Mouse (Mus musculus) embryonic fibroblast, embryonic 13.5 days (primary cell): Measurements from ENCODE around the gene Noct. TPM values are rescaled to one million over a fixed set of nuclear protein-coding genes. Genes with fewer than 3 reads are reported as not detected.

ENCODE experiments used
- H3K27ac ChIP-seq: 2 replicates; pipeline ENCODE4 v1.5.1; 2012; ENCODE audit warnings: low read length, control low read depth, inconsistent platforms; ENCODE audit not compliant: insufficient read depth
- H3K4me1 ChIP-seq: 2 replicates; pipeline ENCODE4 v1.6.1; 2011; ENCODE audit warnings: low read length; ENCODE audit not compliant: control insufficient read depth, insufficient read depth
- H3K4me3 ChIP-seq: 2 replicates; pipeline ENCODE4 v1.5.1; 2011; ENCODE audit warnings: mild to moderate bottlenecking, control low read depth, low read length; ENCODE audit not compliant: insufficient read depth
- CTCF ChIP-seq: IDR thresholded peaks from 2 replicates; pipeline ENCODE4 v1.5.1; 2011; ENCODE audit warnings: mild to moderate bottlenecking, control low read depth, low read length, moderate library complexity, borderline replicate concordance; ENCODE audit not compliant: insufficient read depth
- POLR2A ChIP-seq: IDR thresholded peaks from 2 replicates; pipeline ENCODE4 v1.6.1; 2011; ENCODE audit warnings: low read depth, mild to moderate bottlenecking, control low read depth, low read length, moderate library complexity
- polyA plus RNA-seq: library from polyadenylated mRNA; stranded (reverse); fragments of >200 nt; gene quantifications from 2 replicates; pipeline ENCODE4 v1.2.4, GENCODE M21; 2011; ENCODE audit warnings: low read depth; ENCODE audit not compliant: missing spikeins, insufficient read length

Noct gene
- polyA plus RNA-seq, 1 experiment: 17.3 TPM

DNA sequence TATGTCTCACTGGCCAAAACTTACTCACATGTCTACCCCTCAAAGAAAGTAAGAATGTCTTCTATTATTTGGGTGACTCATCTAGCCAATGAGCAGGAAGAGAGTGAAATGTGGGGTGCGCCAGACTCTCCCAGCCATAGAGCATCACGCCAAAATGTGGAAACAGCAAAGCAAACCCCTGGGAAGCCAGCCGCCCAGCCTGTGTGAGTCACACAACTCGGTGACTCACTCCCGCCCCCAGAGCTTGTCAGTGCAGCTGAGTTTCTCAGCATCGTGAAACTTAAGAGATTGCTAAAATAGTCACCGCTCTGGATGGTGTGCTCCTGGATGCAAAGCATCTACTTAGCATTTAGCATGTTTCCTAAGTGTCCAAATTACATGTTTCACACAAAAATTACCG, 28.9 kb upstream of the Noct start:
- no peak overlapping the region for H3K4me3 ChIP-seq

DNA sequence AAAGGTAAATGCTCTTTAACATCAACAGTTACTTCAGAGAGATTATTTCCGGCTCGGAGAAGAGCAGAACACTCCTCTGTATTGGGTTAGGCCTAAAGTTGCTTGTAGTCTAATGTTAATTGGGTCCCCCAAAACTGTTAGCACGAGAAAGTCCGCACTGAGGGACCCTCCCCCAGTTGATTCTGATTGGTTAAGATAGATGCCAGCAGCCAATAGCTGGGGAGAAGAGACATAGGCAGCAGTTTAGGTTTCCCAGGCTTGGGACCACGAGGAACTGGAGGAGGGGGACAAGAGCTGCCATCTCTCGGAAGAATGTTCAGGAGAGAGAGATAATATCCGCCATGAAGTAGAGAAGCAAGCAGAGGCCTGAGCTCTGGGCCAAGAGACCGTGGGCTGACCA, 28.5 kb upstream of the Noct start:
- peak overlapping the region; percentile 86 for H3K27ac ChIP-seq
- H3K4me3 ChIP-seq: no peak overlapping the region
- peaks cover 20% of the 10 kb centered on the region for H3K4me1 ChIP-seq
- TF ChIP-seq CTCF: no peak
- TF ChIP-seq POLR2A: no peak

More for the DNA sequence above, 28.9 kb upstream of the Noct start:
- peak overlapping the region; percentile 86 for H3K27ac ChIP-seq
- H3K4me1 ChIP-seq: peaks cover 20% of the 10 kb centered on the region
- no peak for TF ChIP-seq CTCF
- no peak for TF ChIP-seq POLR2A

DNA sequence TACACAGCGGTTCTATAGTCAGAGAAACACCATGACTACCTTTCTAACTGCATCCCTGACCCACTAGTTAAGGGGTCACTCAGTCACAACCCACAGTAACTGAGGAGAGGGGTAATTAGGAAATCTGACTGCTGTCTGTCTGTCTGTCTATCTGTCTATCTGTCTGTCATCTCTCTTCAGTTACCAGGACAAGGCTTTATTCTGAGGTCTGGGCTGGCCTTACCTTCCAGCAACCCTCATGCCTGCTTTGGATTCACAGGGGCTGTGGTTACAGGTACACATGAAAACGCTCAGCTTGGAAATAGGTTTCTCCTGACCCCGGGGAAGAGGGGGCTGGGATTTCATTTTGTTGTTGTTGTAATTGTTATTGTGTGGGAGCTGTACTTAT, 27.5 kb upstream of the Noct start:
- peaks cover 20% of the 10 kb centered on the region for H3K4me1 ChIP-seq
- TF ChIP-seq CTCF (no peak), POLR2A (no peak)
- H3K4me3 ChIP-seq: no peak overlapping the region
- H3K27ac ChIP-seq: peak overlapping the region; percentile 86

DNA sequence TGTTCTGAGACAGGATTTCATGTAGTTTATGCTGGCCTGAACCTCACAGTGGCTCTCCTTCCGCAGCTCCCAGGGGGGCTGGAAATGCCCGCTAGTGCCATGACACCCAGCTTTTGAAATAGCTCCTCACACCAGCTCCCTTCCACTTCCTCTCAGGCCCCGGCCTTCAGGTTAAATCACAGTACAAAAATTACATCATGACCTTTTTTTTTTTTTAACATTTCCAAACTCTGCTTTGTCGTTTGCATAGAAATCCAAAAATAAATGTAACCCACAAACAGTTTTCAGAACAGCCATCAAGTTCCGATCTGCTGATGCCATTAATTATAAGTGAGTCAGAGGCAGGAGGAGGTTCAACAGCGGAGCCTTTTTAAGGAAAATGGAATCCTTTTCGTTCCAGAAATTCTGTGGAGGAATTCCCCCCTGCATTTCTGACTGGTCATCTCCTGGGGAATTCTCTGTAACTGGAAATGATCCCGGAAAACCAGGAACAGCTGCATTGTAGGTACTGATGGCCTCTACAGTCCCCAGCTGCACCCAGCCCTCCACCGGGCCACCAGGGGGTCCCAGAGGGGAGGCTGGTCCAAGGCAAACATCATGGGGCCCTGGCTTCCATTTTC, 27.0 kb upstream of the Noct start:
- Histone ChIP-seq H3K4me3 (no peak overlapping the region), H3K27ac (peak overlapping the region; percentile 86), H3K4me1 (peaks cover 22% of the 10 kb centered on the region)
- TF ChIP-seq CTCF: no peak
- TF ChIP-seq POLR2A: no peak

DNA sequence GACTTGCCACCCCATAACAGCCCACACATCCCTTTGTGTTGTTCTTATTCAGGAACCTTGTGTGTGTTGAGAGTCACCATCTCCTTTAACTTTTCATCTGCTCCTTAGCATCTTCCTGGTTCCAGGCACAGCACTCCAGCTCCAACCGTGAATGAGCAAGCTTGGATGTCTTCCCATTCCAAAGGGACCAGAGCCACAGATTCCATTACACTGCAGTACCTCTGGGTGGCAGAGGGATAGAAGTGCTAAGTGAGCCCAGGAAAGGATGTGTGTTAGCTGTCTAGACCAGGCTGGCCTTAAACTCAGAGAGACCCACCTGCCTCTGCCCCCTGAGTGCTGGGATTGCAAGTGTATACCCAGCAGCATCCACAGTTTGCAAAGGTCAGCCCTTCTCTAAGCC, 26.0 kb upstream of the Noct start:
- H3K27ac ChIP-seq: peak overlapping the region; percentile 73; the same call in 1 of the 2 replicates
- no peak overlapping the region for H3K4me3 ChIP-seq
- peaks cover 22% of the 10 kb centered on the region for H3K4me1 ChIP-seq
- no peak for TF ChIP-seq CTCF
- no peak for TF ChIP-seq POLR2A

DNA sequence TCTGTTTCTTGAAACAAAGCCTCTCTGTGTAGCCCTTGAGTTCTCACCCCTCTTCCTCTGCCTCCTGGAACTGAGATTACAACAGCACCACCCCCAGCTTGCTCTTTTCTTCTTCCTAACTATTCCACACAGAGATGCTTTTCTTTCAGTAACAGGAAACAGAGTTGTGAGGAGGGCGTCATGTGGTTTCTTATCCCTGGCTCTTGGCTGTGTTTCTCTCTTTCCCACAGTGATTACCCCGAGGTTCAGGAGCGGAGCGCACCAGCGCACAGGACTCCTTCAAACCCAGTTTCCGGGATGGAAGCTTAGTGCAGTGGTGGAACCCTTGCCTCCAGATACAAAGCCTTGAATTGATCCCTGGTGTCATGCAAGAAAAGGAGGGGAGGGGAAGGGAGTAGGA, 25.1 kb upstream of the Noct start:
- H3K4me3 ChIP-seq: no peak overlapping the region
- no peak overlapping the region for H3K27ac ChIP-seq
- TF ChIP-seq POLR2A: no peak
- no peak for TF ChIP-seq CTCF
- H3K4me1 ChIP-seq: peaks cover 19% of the 10 kb centered on the region

DNA sequence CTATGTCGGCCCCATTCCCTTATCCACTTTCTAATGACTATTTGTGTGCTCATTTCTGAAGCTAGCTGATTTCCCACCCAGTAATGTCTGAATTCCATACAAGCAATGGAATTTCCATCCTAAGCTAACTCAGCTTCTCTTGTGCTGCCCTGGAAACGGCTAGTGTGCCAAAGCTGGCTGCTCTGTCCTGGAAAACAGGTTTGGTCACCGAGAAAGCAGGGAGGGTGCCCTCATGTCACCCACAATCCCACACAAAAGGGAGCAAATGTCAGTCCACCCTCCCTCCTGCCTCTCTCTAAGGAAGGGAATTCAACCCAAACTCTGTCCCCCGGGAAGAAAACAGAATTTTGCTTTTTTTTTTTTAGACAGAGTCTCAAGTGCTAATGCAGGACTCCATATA, 23.9 kb upstream of the Noct start:
- H3K4me3 ChIP-seq: no peak overlapping the region
- TF ChIP-seq CTCF: no peak
- TF ChIP-seq POLR2A: no peak
- no peak overlapping the region for H3K27ac ChIP-seq
- peaks cover 15% of the 10 kb centered on the region; the same call in 1 of the 2 replicates for H3K4me1 ChIP-seq

DNA sequence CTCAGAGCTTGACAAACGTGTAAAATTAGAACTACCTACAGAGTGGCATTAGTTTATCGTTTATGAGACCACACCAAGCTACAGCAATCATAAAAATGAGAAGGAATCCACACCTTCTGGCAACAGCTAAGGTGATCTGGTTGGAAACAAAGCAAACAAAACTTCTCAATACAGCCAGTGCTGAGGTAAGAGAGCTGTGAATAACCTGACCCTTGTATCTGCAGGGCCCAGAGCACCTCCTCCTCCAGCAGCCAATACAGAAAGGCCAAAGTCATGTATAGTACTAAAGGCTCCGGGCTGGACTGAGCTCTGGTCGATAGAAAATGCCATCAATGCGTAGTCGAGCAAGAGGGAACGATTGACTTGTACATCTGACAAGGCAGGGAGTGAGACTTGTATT, 23.4 kb upstream of the Noct start:
- no peak for TF ChIP-seq CTCF
- no peak for TF ChIP-seq POLR2A
- peaks cover 13% of the 10 kb centered on the region; the same call in 1 of the 2 replicates for H3K4me1 ChIP-seq
- no peak overlapping the region for H3K27ac ChIP-seq
- no peak overlapping the region for H3K4me3 ChIP-seq

DNA sequence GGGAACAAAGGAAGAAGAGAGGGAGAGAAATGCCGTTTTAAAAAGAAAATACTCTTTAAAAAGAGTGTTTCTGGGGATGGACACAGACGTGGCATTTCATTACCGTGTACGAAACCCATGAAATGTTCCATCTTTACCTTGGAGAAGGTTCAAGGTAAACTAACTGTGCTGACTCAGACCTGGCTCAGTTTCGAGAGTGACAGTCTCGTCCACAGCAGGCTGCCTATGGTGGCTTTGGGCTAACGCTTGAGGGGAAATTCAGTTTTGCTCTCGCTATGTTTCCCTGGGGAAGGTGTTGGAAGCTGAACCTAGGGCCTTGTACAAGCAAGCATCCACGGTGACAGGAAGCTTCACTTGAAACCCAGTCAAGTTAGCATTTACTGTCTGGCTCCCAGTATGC, 22.3 kb upstream of the Noct start:
- Histone ChIP-seq H3K4me3 (no peak overlapping the region), H3K4me1 (peaks cover 7% of the 10 kb centered on the region; the same call in 1 of the 2 replicates), H3K27ac (no peak overlapping the region)
- TF ChIP-seq POLR2A (no peak), CTCF (no peak)

DNA sequence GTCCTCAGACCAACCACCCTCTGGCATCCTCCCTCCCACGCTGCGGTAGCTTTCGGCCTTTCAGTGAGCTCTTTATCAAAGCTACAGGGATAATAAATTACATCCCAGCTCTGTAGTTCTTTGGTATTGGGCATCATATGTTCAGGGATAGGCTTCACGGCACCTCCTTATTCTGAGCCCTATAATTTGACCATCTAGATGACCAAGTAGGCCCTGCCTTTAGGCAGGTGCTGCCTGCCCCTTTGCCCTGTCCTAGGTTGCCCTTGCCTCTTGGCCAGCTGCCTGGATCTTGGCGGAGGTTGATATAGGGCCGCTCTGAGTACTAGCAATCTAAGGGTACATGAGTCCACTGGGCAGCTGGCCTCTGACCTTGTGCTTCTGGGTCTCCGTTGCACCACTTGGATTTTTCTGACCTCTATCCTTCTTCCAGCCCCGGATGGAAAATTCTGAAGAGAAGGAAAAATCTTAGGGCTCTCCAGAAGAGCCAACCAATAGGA, 21.7 kb upstream of the Noct start:
- H3K4me1 ChIP-seq: peaks cover 6% of the 10 kb centered on the region; the same call in 1 of the 2 replicates
- H3K4me3 ChIP-seq: no peak overlapping the region
- TF ChIP-seq POLR2A: no peak
- TF ChIP-seq CTCF: no peak
- H3K27ac ChIP-seq: no peak overlapping the region
